Mouse (Mus musculus) testis, adult 2 months (tissue): ENCODE results near the gene Kcnk4.

Experiments
- CTCF ChIP-seq: fragments of 200-500 bp; IDR thresholded peaks from 2 replicates; pipeline ENCODE4 v1.5.1; 2012; ENCODE audit warnings: low read depth, mild to moderate bottlenecking, inconsistent platforms, low read length, moderate library complexity; ENCODE audit not compliant: control insufficient read depth, insufficient read depth, insufficient replicate concordance
- POLR2A ChIP-seq: fragments of 200-500 bp; IDR thresholded peaks from 2 replicates; pipeline ENCODE4 v1.6.1; 2012; ENCODE audit warnings: low read depth, mild to moderate bottlenecking, inconsistent platforms, low read length, moderate library complexity; ENCODE audit not compliant: control insufficient read depth

DNA sequence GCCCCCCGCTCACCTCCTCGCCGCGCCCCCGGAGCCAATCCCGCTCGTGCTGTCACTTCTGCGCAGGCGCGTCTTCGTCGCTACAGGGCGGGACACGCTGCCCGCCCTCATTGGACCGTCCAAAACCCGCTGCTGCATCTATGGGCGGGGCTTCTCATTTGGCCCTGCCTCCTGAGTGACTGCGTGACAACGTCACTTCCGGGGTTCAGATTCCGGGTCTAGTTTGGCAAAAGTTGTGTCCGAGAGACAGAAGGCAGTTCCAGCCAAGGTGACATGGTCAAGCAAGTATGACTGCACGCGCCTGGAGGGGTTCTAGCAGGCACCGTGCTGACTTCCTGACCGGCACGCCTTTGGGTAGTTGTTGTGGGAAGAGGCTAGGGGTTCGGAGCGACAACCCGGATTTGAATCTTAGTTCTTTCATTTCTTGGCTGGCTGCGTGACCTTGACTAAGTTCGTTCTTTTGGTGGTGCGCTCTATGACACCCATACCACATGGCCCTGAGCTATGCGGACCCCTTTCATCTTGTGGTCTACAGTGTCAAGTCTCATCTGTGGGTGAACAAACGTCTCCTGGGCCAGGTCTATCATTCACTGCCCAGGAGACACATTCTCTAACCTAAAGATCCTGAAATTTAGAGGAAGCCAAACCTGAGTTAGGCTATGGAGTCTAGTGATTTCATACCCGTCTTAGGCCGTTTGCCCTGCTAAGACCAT lies 46.2 kb upstream of the Kcnk4 start, which contains the start of gene Fkbp2:
- TF ChIP-seq CTCF (no peak), POLR2A (peak; percentile 91)
